Comparison of ENCODE assay signal across 9 mouse cellular contexts in the genomic region with DNA sequence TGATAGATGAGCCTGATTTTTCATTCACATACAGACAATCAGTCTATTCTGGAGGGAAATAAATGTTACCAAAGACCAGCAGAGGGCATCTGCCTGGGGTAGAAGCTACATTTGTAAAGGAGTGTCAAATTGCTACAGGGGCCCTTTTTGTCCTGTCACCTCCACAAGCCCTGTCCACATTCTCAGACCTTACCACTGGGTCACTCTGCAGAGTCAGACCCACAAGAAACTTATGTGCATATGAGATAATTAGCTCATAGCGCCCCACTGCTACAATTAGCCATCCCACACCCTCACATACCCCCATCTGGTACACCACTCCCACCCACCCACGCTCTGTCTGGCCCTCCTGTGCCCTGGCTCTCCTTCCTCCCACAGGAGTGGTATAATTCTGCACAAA.
DNase-seq lines count a peak whose midpoint lies in the region; ATAC-seq lines count a peak whose summit lies in the region.
"Had no signal": no experiment of that assay in that cellular context is flagged by ENCODE, and none has a peak within 500 bp of the region (broad histone marks: within the 10 kb centered on the region; RNA-seq: fewer than 3 reads in every experiment).

No protein-coding gene starts in this region.

- H3K4me1 ChIP-seq in midbrain, embryonic 13.5 days (replicated peaks) = peaks cover 27% of the 10 kb centered on the region
- peaks cover 23% of the 10 kb centered on the region for H3K4me1 ChIP-seq in midbrain, embryonic 10.5 days

- H3K9me3 ChIP-seq in midbrain, embryonic 13.5 days = no peaks in the 10 kb centered on the region
- H3K9me3 ChIP-seq in midbrain, embryonic 10.5 days (replicated peaks) = no peaks in the 10 kb centered on the region

- peak overlapping the region; percentile 67 for H3K4me3 ChIP-seq in midbrain, embryonic 13.5 days (replicated peaks)
- H3K4me3 ChIP-seq in midbrain, embryonic 10.5 days = no peak overlapping the region

- DNase-seq in midbrain, embryonic 10.5 days (ENCODE audit: low spot score) = no peak
- peak; percentile 44 to 62 for DNase-seq in cerebellum, postnatal 14 days
- peak; percentile 32 to 70 for DNase-seq in layer of hippocampus, adult 18-20 months (ENCODE audit: low spot score in 2 of 2)
- peak; percentile 41 for DNase-seq in retina, postnatal 1 day
- no peak for DNase-seq in frontal cortex, postnatal 25 days (ENCODE audit: low spot score in 2 of 2)
- no peak for DNase-seq in spleen, postnatal 4 days (ENCODE audit: low spot score in 2 of 2)
- no peak for DNase-seq in c-Kit-positive CD71-positive TER-119-positive erythroid progenitor cells, embryonic 14.5 days (ENCODE audit: low spot score)
- DNase-seq: lung, postnatal 4 days had no signal

- H3K27me3 ChIP-seq in midbrain, embryonic 13.5 days = 0 out of 2 replicates have a peak, but pooled peaks cover 5% of the 10 kb centered on the region
- peaks cover 43% of the 10 kb centered on the region for H3K27me3 ChIP-seq in midbrain, embryonic 10.5 days (ENCODE audit: low read depth, poor library complexity, severe bottlenecking)

- H3K9ac ChIP-seq in midbrain, embryonic 13.5 days (replicated peaks) = 0 out of 2 replicates have a peak overlapping the region, but pooled peaks have one; percentile 40

- H3K27ac ChIP-seq in midbrain, embryonic 13.5 days = peak overlapping the region; percentile 78
- no peak overlapping the region for H3K27ac ChIP-seq in midbrain, embryonic 10.5 days (replicated peaks)

- peak overlapping the region; percentile 88 for H3K4me2 ChIP-seq in midbrain, embryonic 13.5 days (replicated peaks)

- no peaks in the 10 kb centered on the region for H3K36me3 ChIP-seq in midbrain, embryonic 13.5 days
- H3K36me3 ChIP-seq in midbrain, embryonic 10.5 days = no peaks in the 10 kb centered on the region

- ATAC-seq in midbrain, embryonic 13.5 days = no peak

- WGBS in midbrain, embryonic 13.5 days = 71% methylated on average over 2 of the region's 2 CpGs
- 64% methylated on average over 2 of the region's 2 CpGs for WGBS in midbrain, embryonic 10.5 days

Comparison
In these comparisons a context has a peak if more than half of its experiments do, and no peak if none do; other contexts are left out.
1. DNase-seq: peak in cerebellum, postnatal 14 days (2 of 2), layer of hippocampus, adult 18-20 months (2 of 2) and retina, postnatal 1 day (single experiment); none in midbrain, embryonic 10.5 days (single experiment), frontal cortex, postnatal 25 days (0 of 2), spleen, postnatal 4 days (0 of 2) and c-Kit-positive CD71-positive TER-119-positive erythroid progenitor cells, embryonic 14.5 days (single experiment).